10 mouse cellular contexts compared by ENCODE assay signal in the genomic region with DNA sequence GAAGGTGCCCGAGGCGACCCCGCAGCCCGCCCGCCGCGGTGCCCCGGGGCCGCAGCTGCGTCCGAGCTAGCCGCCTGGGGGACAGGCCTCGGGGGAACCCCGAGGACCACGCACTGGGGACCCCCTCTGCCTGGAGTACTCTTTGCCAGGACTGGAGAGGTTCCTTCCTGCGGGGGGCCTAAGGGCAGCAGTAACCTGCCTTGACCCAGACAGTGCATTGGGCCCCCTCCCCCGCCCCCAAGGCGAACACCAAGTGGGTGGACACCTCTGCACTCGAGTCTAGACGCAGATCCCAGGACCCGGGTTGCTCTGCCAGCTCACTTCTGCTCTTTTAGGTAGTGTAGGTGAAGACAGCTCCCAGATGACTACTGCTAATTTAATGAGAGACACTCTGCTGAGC. TPM values are rescaled to one million over a fixed set of nuclear protein-coding genes. Genes with fewer than 3 reads are reported as not detected.
DNase-seq lines count a peak whose midpoint lies in the region; ATAC-seq and TF ChIP-seq lines count a peak whose summit lies in the region.
"Had no signal": no experiment of that assay in that cellular context is flagged by ENCODE, and none has a peak within 500 bp of the region (broad histone marks: within the 10 kb centered on the region; RNA-seq: fewer than 3 reads in every experiment).

No protein-coding gene starts in this region.

- 0 out of 2 replicates have a peak, but pooled peaks have one; percentile 14 for ATAC-seq in kidney, embryonic 14.5 days (ENCODE audit: low FRiP score, low TSS enrichment)
- ATAC-seq in embryonic facial prominence, embryonic 13.5 days (ENCODE audit: insufficient number of reproducible peaks, insufficient read depth, low FRiP score, low TSS enrichment, low read depth): no peak
- no peak for ATAC-seq in hindbrain, postnatal 0 days
- no peak for ATAC-seq in midbrain, embryonic 16.5 days

- no peak overlapping the region for H3K27ac ChIP-seq in kidney, embryonic 14.5 days (ENCODE audit: low read depth, low read length)
- H3K27ac ChIP-seq in embryonic facial prominence, embryonic 13.5 days: no peak overlapping the region
- peak overlapping the region; percentile 36; the same call in 1 of the 2 replicates for H3K27ac ChIP-seq in hindbrain, postnatal 0 days
- peak overlapping the region; percentile 63 for H3K27ac ChIP-seq in midbrain, embryonic 16.5 days (ENCODE audit: low read length)
- H3K27ac ChIP-seq: liver, embryonic 14.5 days had no signal

- 0% methylated on average over 20 of the region's 21 CpGs for WGBS in kidney, embryonic 14.5 days
- WGBS in embryonic facial prominence, embryonic 13.5 days: 1% methylated on average over 18 of the region's 21 CpGs
- WGBS in hindbrain, postnatal 0 days: 2% methylated on average over 20 of the region's 21 CpGs
- WGBS in midbrain, embryonic 16.5 days: 2% methylated on average over 21 of the region's 21 CpGs

- H3K4me1 ChIP-seq in kidney, embryonic 14.5 days (ENCODE audit: control insufficient read depth, insufficient read depth, low read length): peaks cover 12% of the 10 kb centered on the region; the same call in 1 of the 2 replicates
- H3K4me1 ChIP-seq in embryonic facial prominence, embryonic 13.5 days: peaks cover 42% of the 10 kb centered on the region
- H3K4me1 ChIP-seq in hindbrain, postnatal 0 days (ENCODE audit: insufficient read depth, low read length): peaks cover 3% of the 10 kb centered on the region; the same call in 1 of the 2 replicates
- peaks cover 15% of the 10 kb centered on the region for H3K4me1 ChIP-seq in midbrain, embryonic 16.5 days (ENCODE audit: control insufficient read depth, insufficient read depth, low read length)

- H3K9ac ChIP-seq in kidney, embryonic 14.5 days (ENCODE audit: low read depth, low read length): peak overlapping the region; percentile 44; the same call in 1 of the 2 replicates
- peak overlapping the region; percentile 74 for H3K9ac ChIP-seq in embryonic facial prominence, embryonic 13.5 days
- peak overlapping the region; percentile 44 for H3K9ac ChIP-seq in hindbrain, postnatal 0 days (replicated peaks; ENCODE audit: low read length)
- peak overlapping the region; percentile 65 for H3K9ac ChIP-seq in midbrain, embryonic 16.5 days (ENCODE audit: low read depth, low read length)
- H3K9ac ChIP-seq: liver, embryonic 14.5 days had no signal

- no peak for DNase-seq in kidney, adult 9 months
- DNase-seq in hindbrain, postnatal 0 days (ENCODE audit: low spot score): no peak
- DNase-seq in thymus, postnatal 25 days: no peak
- no peak for DNase-seq in ovary, postnatal 36 days (ENCODE audit: low spot score)
- DNase-seq in thymus, adult 18-20 months: no peak

- H3K27me3 ChIP-seq in kidney, embryonic 14.5 days (ENCODE audit: control insufficient read depth, insufficient read depth, low read length): peaks cover 68% of the 10 kb centered on the region
- H3K27me3 ChIP-seq in embryonic facial prominence, embryonic 13.5 days: peaks cover 95% of the 10 kb centered on the region
- H3K27me3 ChIP-seq in hindbrain, postnatal 0 days (ENCODE audit: insufficient read depth, low read length): peaks cover 45% of the 10 kb centered on the region
- peaks cover 53% of the 10 kb centered on the region for H3K27me3 ChIP-seq in midbrain, embryonic 16.5 days (ENCODE audit: control insufficient read depth, insufficient read depth, low read depth, low read length)

- peak overlapping the region; percentile 43 for H3K4me3 ChIP-seq in kidney, embryonic 14.5 days (ENCODE audit: low read length)
- H3K4me3 ChIP-seq in embryonic facial prominence, embryonic 13.5 days: peak overlapping the region; percentile 50
- H3K4me3 ChIP-seq in hindbrain, postnatal 0 days (ENCODE audit: low read length): peak overlapping the region; percentile 40
- H3K4me3 ChIP-seq in midbrain, embryonic 16.5 days (ENCODE audit: low read depth, low read length): peak overlapping the region; percentile 43

- no peak for TF ChIP-seq CTCF in hindbrain, postnatal 0 days (IDR thresholded peaks at IDR 0.05; ENCODE audit: low read depth)

- no peaks in the 10 kb centered on the region for H3K36me3 ChIP-seq in kidney, embryonic 14.5 days (ENCODE audit: control insufficient read depth, insufficient read depth, low read length)
- H3K36me3 ChIP-seq in embryonic facial prominence, embryonic 13.5 days: no peaks in the 10 kb centered on the region
- no peaks in the 10 kb centered on the region for H3K36me3 ChIP-seq in hindbrain, postnatal 0 days (ENCODE audit: insufficient read depth, low read length)
- no peaks in the 10 kb centered on the region for H3K36me3 ChIP-seq in midbrain, embryonic 16.5 days (ENCODE audit: control insufficient read depth, insufficient read depth, low read length)
- H3K36me3 ChIP-seq: G1E had no signal

- no peaks in the 10 kb centered on the region for H3K9me3 ChIP-seq in kidney, embryonic 14.5 days (ENCODE audit: control insufficient read depth, low read length)
- H3K9me3 ChIP-seq in embryonic facial prominence, embryonic 13.5 days: no peaks in the 10 kb centered on the region
- no peaks in the 10 kb centered on the region for H3K9me3 ChIP-seq in hindbrain, postnatal 0 days (ENCODE audit: low read length)
- no peaks in the 10 kb centered on the region for H3K9me3 ChIP-seq in midbrain, embryonic 16.5 days (replicated peaks; ENCODE audit: control insufficient read depth, low read length, poor library complexity, severe bottlenecking)

- peak overlapping the region; percentile 74 for H3K4me2 ChIP-seq in kidney, embryonic 14.5 days (replicated peaks; ENCODE audit: low read depth, low read length)
- H3K4me2 ChIP-seq in embryonic facial prominence, embryonic 13.5 days: peak overlapping the region; percentile 91
- H3K4me2 ChIP-seq in hindbrain, postnatal 0 days (ENCODE audit: low read depth, low read length): peak overlapping the region; percentile 60
- peak overlapping the region; percentile 62 for H3K4me2 ChIP-seq in midbrain, embryonic 16.5 days (ENCODE audit: low read length)

RNA-seq across cellular contexts. Expression of gene Ebf3, which starts 8.7 kb away (rescaled TPM):
- polyA plus RNA-seq in kidney, embryonic 14.5 days (2014; fragmentation: Nextera tagmentation; extraction: Ambion mirVana): 1.8 and 2.3 TPM in 2 replicates
- 8.6 and 11.6 TPM in 2 replicates for polyA plus RNA-seq in embryonic facial prominence, embryonic 13.5 days (2015; fragmentation: Nextera tagmentation; extraction: Ambion mirVana)
- 123 and 142 TPM in 2 replicates for total RNA-seq in hindbrain, postnatal 0 days (2014; rRNA removed)
- polyA plus RNA-seq in hindbrain, postnatal 0 days (2015; fragmentation: Nextera tagmentation; extraction: Ambion mirVana): 11.5 and 13.0 TPM in 2 replicates
- polyA plus RNA-seq in midbrain, embryonic 16.5 days (2015; fragmentation: Nextera tagmentation; extraction: Ambion mirVana): 8.8 and 9.0 TPM in 2 replicates
- polyA plus RNA-seq: G1E had no signal

Comparison
In these comparisons a context has a peak if more than half of its experiments do, and no peak if none do; other contexts are left out.
1. H3K27ac ChIP-seq: peak in hindbrain, postnatal 0 days (single experiment) and midbrain, embryonic 16.5 days (single experiment); none in kidney, embryonic 14.5 days (single experiment) and embryonic facial prominence, embryonic 13.5 days (single experiment).
2. Peak in every context shown above with its lines, with median percentiles within 50 percentile points of each other: H3K4me2 ChIP-seq, H3K4me3 ChIP-seq and H3K9ac ChIP-seq.